Mouse (Mus musculus) megakaryocyte, embryonic 14.5 days (primary cell): Measurements from ENCODE around the gene Cass4.

Experiments
- FLI1 ChIP-seq: IDR thresholded peaks from 2 replicates; pipeline ENCODE4 v1.6.1; 2012; ENCODE audit warnings: low read length, inconsistent platforms, mixed read lengths
- GATA1 ChIP-seq: IDR thresholded peaks from 3 replicates; pipeline ENCODE4 v1.6.1; 2012; ENCODE audit warnings: mixed read lengths, low read length, inconsistent platforms, borderline replicate concordance

DNA sequence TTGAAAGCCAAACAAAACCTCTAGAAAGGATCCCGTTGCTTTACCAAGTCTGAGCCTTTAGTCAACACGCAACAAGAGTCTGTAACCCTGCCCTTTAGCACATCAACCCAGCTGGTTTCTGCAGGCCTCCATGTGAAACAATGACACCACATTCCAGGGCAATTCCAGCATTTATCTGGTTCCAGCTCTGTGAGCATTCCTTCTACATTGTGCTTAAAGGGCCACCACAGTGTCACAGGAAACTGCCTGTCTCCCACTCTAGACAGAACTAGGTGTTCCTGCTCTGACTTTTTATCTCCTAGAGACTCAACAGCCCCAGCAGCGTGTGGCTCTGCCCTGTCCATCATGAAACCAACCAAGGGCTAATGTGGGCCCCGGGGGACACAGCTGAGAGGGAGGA, 19.7 kb downstream of the Cass4 start:
- TF ChIP-seq GATA1, result no peak
- TF ChIP-seq FLI1, result no peak
